Mouse (Mus musculus) regulatory T cell (primary cell): ENCODE results near the gene Cldn34c3.
"Not testable (repeated sequence)": the region's sequence is repeated elsewhere in the genome, so short reads cannot be mapped to it uniquely, and the experiment has no call there.

Experiments used
- in situ Hi-C: fragments of 300-600 bp; cut with MboI, MseI; formaldehyde crosslinking; loops from one replicate; pipeline ENCODE4 v1.15.1; 2025; ENCODE audit warnings: high pct_unique_total_duplicates

The Cldn34c3 gene

GRCm38 (mm10) chrX:123793365-123793764 is at the start of gene Cldn34c3:
Cldn34c3 (plus strand) TSS chrX:123793665.
- in situ Hi-C loops = not testable (repeated sequence)
